Mouse (Mus musculus) embryonic facial prominence, embryonic 13.5 days (tissue): Measurements from ENCODE around the gene Lamc1. TPM values are rescaled to one million over a fixed set of nuclear protein-coding genes. Genes with fewer than 3 reads are reported as not detected.

ENCODE experiments used
- ATAC-seq: fragments of 200-750 bp; cut with Nextera tagmentation; 2 replicates; pipeline ENCODE4 v1.8.0; 2017; ENCODE audit warnings: low read depth; ENCODE audit not compliant: insufficient number of reproducible peaks, insufficient read depth, low FRiP score, low TSS enrichment
- H3K27ac ChIP-seq: fragments of 300-500 bp; sonication (generic); 2 replicates; pipeline ENCODE4 v1.5.1; 2015; ENCODE audit warnings: moderate library complexity, mild to moderate bottlenecking, inconsistent platforms
- H3K27me3 ChIP-seq: fragments of 300-500 bp; sonication (generic); 2 replicates; pipeline ENCODE4 v1.6.1; 2015; ENCODE audit warnings: mild to moderate bottlenecking, inconsistent platforms
- H3K36me3 ChIP-seq: fragments of 300-500 bp; sonication (generic); 2 replicates; pipeline ENCODE4 v1.6.1; 2015; ENCODE audit warnings: mild to moderate bottlenecking, inconsistent platforms
- H3K4me1 ChIP-seq: fragments of 300-500 bp; sonication (generic); 2 replicates; pipeline ENCODE4 v1.6.1; 2015; ENCODE audit warnings: inconsistent platforms
- H3K4me2 ChIP-seq: fragments of 300-500 bp; sonication (generic); 2 replicates; pipeline ENCODE4 v1.6.1; 2015; ENCODE audit warnings: moderate library complexity, mild to moderate bottlenecking, inconsistent platforms
- H3K4me3 ChIP-seq: fragments of 300-500 bp; sonication (generic); 2 replicates; pipeline ENCODE4 v1.5.1; 2015; ENCODE audit warnings: mild to moderate bottlenecking, inconsistent platforms
- H3K9ac ChIP-seq: fragments of 300-500 bp; sonication (generic); 2 replicates; pipeline ENCODE4 v1.6.1; 2015; ENCODE audit warnings: mild to moderate bottlenecking, inconsistent platforms
- H3K9me3 ChIP-seq: fragments of 300-500 bp; sonication (generic); 2 replicates; pipeline ENCODE4 v1.6.1; 2016; ENCODE audit warnings: inconsistent platforms
- WGBS: fragments of 180-500 bp; shearing (Covaris S2); methylation state at CpG from one replicate; pipeline ENCODE4 v1.1.7; 2015; ENCODE audit warnings: mixed read lengths; 5-methylcytosine and 5-hydroxymethylcytosine counted together
- polyA plus RNA-seq: library from polyadenylated mRNA; unstranded; fragments of >200 nt; fragmentation: Nextera tagmentation; extraction: Ambion mirVana; gene quantifications from 2 replicates; pipeline ENCODE4 v1.2.1, GENCODE M21; 2015

The Lamc1 gene
- polyA plus RNA-seq, 1 experiment from 2014 or later, result 35.9 TPM

DNA sequence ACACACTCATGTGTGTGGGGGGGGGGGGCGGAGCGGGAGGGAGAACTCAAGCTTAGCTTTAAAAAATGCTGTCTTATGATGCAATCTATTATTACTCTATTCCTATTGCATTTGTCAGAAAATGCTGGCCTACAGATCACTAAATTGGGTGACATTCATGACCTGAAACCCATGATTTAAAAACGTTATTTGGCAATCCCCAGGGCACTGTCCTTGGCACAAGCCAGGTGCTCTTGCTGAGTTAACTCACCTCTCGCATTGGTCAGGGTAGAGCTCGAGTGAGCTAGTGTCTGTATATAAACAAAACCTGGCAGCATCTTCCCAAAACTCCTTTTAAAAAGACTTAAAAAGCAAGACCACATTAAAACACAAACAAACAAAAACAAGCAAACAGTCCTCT lies 57.1 kb downstream of the Lamc1 start:
- H3K4me3 ChIP-seq, result no peak overlapping the region
- H3K4me1 ChIP-seq, result peaks cover 38% of the 10 kb centered on the region
- WGBS, result 77% methylated on average over 5 of the region's 5 CpGs
- H3K9me3 ChIP-seq, result no peaks in the 10 kb centered on the region
- no peak overlapping the region for H3K4me2 ChIP-seq
- H3K9ac ChIP-seq, result no peak overlapping the region
- no peak overlapping the region for H3K27ac ChIP-seq
- no peaks in the 10 kb centered on the region for H3K36me3 ChIP-seq
- no peak for ATAC-seq
- no peaks in the 10 kb centered on the region for H3K27me3 ChIP-seq

DNA sequence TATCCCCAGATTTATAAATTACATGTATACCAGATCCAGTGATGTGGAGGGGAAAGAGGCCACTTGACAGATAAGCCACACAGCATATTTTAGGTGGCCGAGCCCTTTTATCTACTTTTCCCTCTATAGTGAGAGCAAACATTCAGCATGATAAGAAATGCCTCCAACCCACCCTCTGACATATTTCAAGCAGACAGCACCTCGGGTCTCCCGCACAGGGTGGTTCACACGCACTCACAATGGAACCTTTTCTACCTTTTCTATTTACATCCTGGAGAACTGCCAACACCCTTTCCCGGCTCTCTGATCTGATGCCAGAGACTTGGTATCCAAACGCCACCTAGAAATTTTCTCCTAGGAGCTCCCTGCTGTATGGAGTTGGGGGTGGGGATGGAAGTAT lies 58.0 kb downstream of the Lamc1 start:
- H3K4me3 ChIP-seq, result no peak overlapping the region
- no peaks in the 10 kb centered on the region for H3K27me3 ChIP-seq
- no peaks in the 10 kb centered on the region for H3K9me3 ChIP-seq
- H3K36me3 ChIP-seq, result no peaks in the 10 kb centered on the region
- ATAC-seq, result 0 out of 2 replicates have a peak, but pooled peaks have one; percentile 20
- H3K4me2 ChIP-seq, result no peak overlapping the region
- H3K9ac ChIP-seq, result no peak overlapping the region
- 46% methylated on average over 6 of the region's 6 CpGs for WGBS
- H3K4me1 ChIP-seq, result peaks cover 38% of the 10 kb centered on the region
- no peak overlapping the region for H3K27ac ChIP-seq

DNA sequence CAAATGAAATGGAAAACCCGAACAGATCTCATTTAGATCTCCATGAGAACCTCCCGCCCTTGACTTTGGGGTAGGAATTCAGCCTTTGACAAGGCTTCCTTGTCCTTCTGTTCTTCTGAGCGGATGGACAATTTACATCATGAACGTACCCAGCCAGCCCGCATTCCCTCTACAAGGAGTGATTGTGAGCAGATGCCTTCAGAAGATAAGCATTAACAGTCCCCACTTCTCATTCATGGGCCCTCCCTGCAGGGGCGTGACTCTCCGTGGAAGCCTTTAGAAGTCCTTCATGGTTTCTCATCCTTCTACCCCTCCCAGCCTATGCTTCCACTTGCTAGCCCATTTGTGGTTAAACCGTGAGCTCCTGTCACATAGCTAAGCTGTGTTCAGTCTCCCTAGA lies 58.9 kb downstream of the Lamc1 start:
- no peak overlapping the region for H3K4me3 ChIP-seq
- H3K9ac ChIP-seq, result no peak overlapping the region
- ATAC-seq, result no peak
- H3K4me2 ChIP-seq, result peak overlapping the region; percentile 14; the same call in 1 of the 2 replicates
- WGBS, result 30% methylated on average over 8 of the region's 8 CpGs
- no peaks in the 10 kb centered on the region for H3K9me3 ChIP-seq
- peak overlapping the region; percentile 44; the same call in 1 of the 2 replicates for H3K27ac ChIP-seq
- H3K27me3 ChIP-seq, result no peaks in the 10 kb centered on the region
- H3K36me3 ChIP-seq, result no peaks in the 10 kb centered on the region
- peaks cover 38% of the 10 kb centered on the region for H3K4me1 ChIP-seq

DNA sequence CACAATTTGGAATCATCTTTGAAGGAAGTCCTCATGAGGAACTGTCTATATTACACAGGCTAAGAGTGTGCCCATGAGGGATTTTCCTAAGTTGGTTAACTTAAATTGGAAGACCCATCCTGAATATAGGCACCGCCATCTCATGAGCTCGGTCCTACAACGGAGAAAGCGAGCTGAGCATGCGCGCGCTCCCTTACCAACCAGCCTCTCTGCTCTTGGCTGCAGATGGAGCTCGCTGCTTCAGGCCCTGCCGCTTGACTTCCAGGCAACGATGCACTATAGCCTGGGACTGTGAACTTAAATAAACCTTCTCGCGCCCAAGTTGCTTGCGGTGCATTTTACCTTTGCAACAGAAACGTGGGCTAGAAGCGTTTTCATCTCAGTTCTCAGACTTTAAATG lies 61.8 kb downstream of the Lamc1 start:
- Histone ChIP-seq H3K4me3 (no peak overlapping the region), H3K9me3 (no peaks in the 10 kb centered on the region), H3K9ac (no peak overlapping the region), H3K4me2 (no peak overlapping the region), H3K27ac (no peak overlapping the region), H3K36me3 (no peaks in the 10 kb centered on the region), H3K27me3 (no peaks in the 10 kb centered on the region), H3K4me1 (peaks cover 56% of the 10 kb centered on the region)
- 92% methylated on average over 15 of the region's 15 CpGs for WGBS
- no peak for ATAC-seq

DNA sequence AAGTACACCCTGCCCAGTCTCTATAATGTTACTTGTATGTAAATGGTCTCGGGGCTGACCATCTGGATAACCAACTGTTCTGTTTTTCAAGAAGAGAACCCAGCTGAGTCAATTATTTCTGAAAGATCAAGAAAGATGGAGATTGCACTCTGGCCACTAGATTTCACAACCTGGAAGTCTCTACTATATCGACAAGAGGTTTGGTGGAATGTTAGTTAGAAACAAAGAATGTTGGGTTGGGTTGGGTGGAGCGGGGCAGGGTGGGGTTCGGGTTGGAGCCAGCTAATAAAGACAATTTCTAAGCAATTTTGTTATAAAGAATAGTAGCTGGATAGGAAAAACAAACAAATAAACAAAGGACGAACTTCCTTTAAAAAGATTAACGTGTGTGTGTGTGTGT lies 62.9 kb downstream of the Lamc1 start:
- Histone ChIP-seq H3K36me3 (no peaks in the 10 kb centered on the region), H3K4me1 (peaks cover 56% of the 10 kb centered on the region), H3K4me2 (no peak overlapping the region), H3K27me3 (no peaks in the 10 kb centered on the region), H3K9ac (no peak overlapping the region), H3K9me3 (no peaks in the 10 kb centered on the region), H3K4me3 (no peak overlapping the region), H3K27ac (no peak overlapping the region)
- 88% methylated on average over 6 of the region's 6 CpGs for WGBS
- no peak for ATAC-seq

DNA sequence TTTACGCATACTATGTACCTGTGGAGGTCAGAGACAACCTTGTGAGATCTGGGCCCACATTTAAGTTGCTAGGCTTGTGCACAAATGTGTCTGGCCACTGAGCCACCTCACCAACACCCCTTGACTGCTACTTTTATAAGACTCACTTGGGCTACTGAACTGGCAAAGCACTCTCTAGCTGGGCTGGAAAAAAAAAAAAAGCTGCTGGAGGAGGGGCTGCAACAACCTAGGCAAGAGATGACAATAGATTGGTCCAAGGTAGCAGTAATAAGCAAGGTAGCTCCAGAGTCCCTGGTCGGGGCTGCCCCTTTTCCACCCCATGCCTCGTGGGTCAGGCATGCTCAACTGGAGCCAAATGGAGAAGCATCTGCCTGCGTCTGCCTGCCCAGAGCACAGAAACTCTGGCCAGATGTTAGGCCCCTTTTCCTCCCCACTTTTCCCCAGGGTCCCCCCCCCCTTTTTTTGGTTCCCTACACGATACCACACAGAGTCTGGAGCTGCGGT lies 63.7 kb downstream of the Lamc1 start:
- Histone ChIP-seq H3K9ac (no peak overlapping the region), H3K36me3 (no peaks in the 10 kb centered on the region), H3K27ac (no peak overlapping the region), H3K4me2 (no peak overlapping the region), H3K4me1 (peaks cover 59% of the 10 kb centered on the region), H3K9me3 (no peaks in the 10 kb centered on the region), H3K4me3 (no peak overlapping the region), H3K27me3 (no peaks in the 10 kb centered on the region)
- ATAC-seq, result no peak
- WGBS, result 73% methylated on average over 6 of the region's 6 CpGs

DNA sequence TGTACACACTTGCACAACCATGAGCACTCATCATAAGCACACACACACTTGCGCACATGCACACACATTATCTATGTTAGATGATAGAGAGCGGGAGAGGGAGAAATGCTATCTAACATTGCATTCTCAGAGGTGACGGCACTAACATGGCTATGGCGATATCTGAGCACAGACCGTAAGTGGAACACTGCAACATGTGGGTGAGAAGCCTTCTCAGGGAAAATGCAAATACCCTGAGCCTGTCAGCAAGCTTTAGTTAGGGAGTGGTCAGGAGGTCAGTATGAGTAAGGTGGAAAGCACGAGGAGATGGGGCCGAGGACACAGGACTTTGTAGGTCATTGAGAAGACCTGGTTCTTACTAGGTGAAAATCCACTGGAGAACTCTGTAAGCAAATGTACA lies 64.3 kb downstream of the Lamc1 start:
- WGBS, result 96% methylated on average over 7 of the region's 7 CpGs
- no peaks in the 10 kb centered on the region for H3K36me3 ChIP-seq
- no peak overlapping the region for H3K9ac ChIP-seq
- H3K27ac ChIP-seq, result no peak overlapping the region
- no peaks in the 10 kb centered on the region for H3K27me3 ChIP-seq
- H3K4me1 ChIP-seq, result peaks cover 53% of the 10 kb centered on the region
- no peaks in the 10 kb centered on the region for H3K9me3 ChIP-seq
- no peak for ATAC-seq
- H3K4me2 ChIP-seq, result no peak overlapping the region
- H3K4me3 ChIP-seq, result no peak overlapping the region

DNA sequence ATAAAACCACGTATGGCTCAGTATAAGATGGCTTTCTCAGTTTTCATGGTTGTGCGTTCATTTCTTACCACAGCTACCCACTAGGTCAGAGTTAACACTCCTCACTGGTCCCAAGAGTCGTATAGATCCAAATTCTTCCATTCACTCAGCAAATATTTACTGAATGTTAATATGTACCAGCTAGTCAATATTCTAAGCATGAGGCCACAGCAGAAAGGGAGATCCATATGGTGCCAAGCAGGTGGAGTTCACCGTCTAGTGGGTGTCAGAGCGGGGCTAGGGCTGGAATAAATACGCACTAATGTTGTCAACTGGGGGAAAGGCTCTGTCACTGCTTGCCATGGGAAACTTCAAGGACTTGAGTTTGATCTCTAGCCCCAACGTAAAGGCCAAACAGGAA lies 64.9 kb downstream of the Lamc1 start:
- Histone ChIP-seq H3K4me1 (peaks cover 52% of the 10 kb centered on the region), H3K4me3 (no peak overlapping the region), H3K36me3 (no peaks in the 10 kb centered on the region), H3K9me3 (no peaks in the 10 kb centered on the region), H3K27ac (no peak overlapping the region), H3K9ac (no peak overlapping the region), H3K27me3 (no peaks in the 10 kb centered on the region), H3K4me2 (no peak overlapping the region)
- no peak for ATAC-seq
- 82% methylated on average over 7 of the region's 7 CpGs for WGBS

DNA sequence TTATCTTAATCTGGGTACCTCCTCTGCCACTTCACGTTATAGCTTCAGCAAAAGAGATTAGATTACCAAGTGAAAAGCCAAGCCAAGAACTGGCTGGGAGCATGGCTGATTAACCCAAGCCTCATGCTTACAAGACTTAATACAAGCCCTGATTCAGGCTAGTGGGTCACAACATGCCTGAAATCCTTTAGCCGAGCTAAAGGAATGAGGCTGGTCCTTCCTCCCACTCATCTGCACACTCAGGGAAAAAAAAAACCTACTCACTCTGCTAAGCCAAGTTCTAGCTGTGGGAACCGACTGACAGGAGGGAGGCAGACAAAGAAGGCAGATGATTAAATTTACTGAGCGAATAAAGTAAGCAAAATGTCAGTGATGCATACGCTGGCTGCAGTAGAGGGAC lies 65.7 kb downstream of the Lamc1 start:
- H3K27me3 ChIP-seq, result no peaks in the 10 kb centered on the region
- H3K9ac ChIP-seq, result no peak overlapping the region
- H3K4me1 ChIP-seq, result peaks cover 43% of the 10 kb centered on the region
- H3K9me3 ChIP-seq, result no peaks in the 10 kb centered on the region
- WGBS, result 42% methylated on average over 5 of the region's 5 CpGs
- peak overlapping the region; percentile 13; the same call in 1 of the 2 replicates for H3K27ac ChIP-seq
- H3K36me3 ChIP-seq, result peaks cover 7% of the 10 kb centered on the region
- H3K4me3 ChIP-seq, result no peak overlapping the region
- no peak for ATAC-seq
- H3K4me2 ChIP-seq, result no peak overlapping the region

DNA sequence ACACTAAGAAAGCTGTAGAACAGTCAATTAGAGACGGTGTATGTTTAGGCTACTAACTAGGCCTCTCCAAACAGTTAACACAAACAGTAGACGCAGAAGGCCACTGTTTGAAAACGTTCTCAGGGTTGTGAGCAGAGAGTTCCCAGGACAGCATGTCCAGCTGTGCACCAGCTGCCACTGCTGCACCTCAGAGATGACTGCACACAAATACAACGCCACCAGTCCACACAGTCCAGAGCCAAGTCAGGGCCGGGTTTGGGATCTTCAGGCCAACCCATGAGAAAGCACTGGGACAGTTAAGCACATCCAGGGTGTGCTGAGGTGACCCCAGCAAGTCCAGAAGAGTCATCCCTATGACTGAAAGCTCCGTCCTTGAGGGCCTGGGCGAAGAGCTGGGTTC lies 67.0 kb downstream of the Lamc1 start:
- no peak for ATAC-seq

DNA sequence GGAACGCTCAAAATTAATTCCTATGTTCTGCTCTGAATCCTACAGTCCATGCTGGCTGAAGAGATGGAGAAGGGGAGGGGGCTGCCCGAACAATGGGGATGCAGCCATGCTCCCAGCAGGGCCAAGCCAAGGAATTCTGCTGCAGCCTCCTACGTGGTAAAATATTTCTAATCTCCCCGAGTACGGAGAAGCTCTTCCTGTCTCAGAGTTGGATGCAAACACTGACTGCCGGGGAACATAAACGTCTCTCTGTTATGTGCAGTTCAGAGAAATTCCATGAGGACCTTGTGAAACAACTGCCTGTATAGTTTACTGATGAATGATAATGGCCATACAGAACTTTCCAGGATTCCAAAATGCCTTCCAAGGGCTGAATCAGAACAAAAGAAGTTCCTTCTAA lies 67.5 kb downstream of the Lamc1 start:
- Histone ChIP-seq H3K27me3 (no peaks in the 10 kb centered on the region), H3K4me3 (no peak overlapping the region), H3K4me1 (peaks cover 39% of the 10 kb centered on the region), H3K9me3 (no peaks in the 10 kb centered on the region), H3K4me2 (peak overlapping the region; percentile 7; the same call in 1 of the 2 replicates), H3K36me3 (peaks cover 16% of the 10 kb centered on the region), H3K9ac (no peak overlapping the region), H3K27ac (peak overlapping the region; percentile 66)
- ATAC-seq, result no peak
- 26% methylated on average over 7 of the region's 7 CpGs for WGBS

More for the DNA sequence above, 67.0 kb downstream of the Lamc1 start:
- Histone ChIP-seq H3K4me1 (peaks cover 39% of the 10 kb centered on the region), H3K4me2 (no peak overlapping the region), H3K27ac (peak overlapping the region; percentile 66), H3K27me3 (no peaks in the 10 kb centered on the region), H3K36me3 (peaks cover 16% of the 10 kb centered on the region), H3K4me3 (no peak overlapping the region), H3K9ac (no peak overlapping the region), H3K9me3 (no peaks in the 10 kb centered on the region)
- 76% methylated on average over 7 of the region's 7 CpGs for WGBS

DNA sequence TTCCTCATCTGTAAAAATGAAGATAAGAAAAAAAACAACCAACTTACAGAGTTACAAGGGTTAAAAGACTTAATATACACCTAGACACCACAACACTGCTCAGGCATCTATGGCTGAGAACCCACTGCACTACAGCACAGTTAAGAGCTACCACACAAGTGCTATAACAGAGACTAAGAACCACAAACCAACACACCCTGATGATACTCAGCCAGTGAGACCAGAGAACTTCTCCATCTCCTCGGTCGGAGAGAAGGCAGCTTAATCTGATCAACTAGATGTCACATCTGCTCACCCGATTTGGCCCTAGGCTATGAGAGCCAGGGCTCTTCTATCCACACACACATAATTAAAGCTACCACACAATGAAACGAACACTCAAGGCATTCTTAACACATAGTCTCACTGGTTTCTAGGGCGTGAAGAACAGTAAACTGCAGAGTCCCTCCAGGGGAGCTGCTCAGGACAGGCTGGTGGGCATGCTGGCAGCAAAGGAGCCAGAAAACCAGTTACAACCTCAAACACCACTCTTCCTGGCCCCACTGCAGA lies 72.8 kb downstream of the Lamc1 start:
- Histone ChIP-seq H3K27me3 (no peaks in the 10 kb centered on the region), H3K4me1 (peaks cover 10% of the 10 kb centered on the region), H3K9me3 (no peaks in the 10 kb centered on the region), H3K4me2 (no peak overlapping the region), H3K36me3 (peaks cover 19% of the 10 kb centered on the region), H3K27ac (no peak overlapping the region), H3K4me3 (no peak overlapping the region), H3K9ac (no peak overlapping the region)
- WGBS, result 49% methylated on average over 5 of the region's 5 CpGs
- ATAC-seq, result no peak
